In genomic region chr12:80118588-80118987, GRCm38 (mm10) we compare ENCODE assay signal across 25 mouse cellular contexts. TPM values are rescaled to one million over a fixed set of nuclear protein-coding genes. Genes with fewer than 3 reads are reported as not detected.
DNase-seq lines count a peak whose midpoint lies in the region; ATAC-seq and TF ChIP-seq lines count a peak whose summit lies in the region.
"Had no signal": no experiment of that assay in that cellular context is flagged by ENCODE, and none has a peak within 500 bp of the region (broad histone marks: within the 10 kb centered on the region; RNA-seq: fewer than 3 reads in every experiment).

No protein-coding gene starts in this region.

- DNase-seq in kidney, postnatal 4 days: no peak
- peak; percentile 14 for DNase-seq in lung, embryonic 14.5 days
- no peak for DNase-seq in lung, adult 18-20 months
- DNase-seq in 416B (ENCODE audit: low read depth): peak; percentile 11
- peak; percentile 26 for DNase-seq in CD4-positive helper T cell, adult 2 months (ENCODE audit: low read depth, low spot score)
- DNase-seq: adrenal gland, postnatal 10 days; cerebellum, adult 11-12 months; cerebellum, adult 9-11 months; embryo, embryonic 11 days; gastrocnemius, postnatal 36 days; heart, adult 2 months; heart, postnatal 4 days; kidney, adult 9 months; liver; thymus, postnatal 25 days had no signal

- no peak overlapping the region for H3K4me2 ChIP-seq in kidney, embryonic 15.5 days
- H3K4me2 ChIP-seq in lung, embryonic 14.5 days: no peak overlapping the region
- H3K4me2 ChIP-seq: embryonic facial prominence, embryonic 12.5 days; forebrain, embryonic 15.5 days; heart, embryonic 12.5 days; hindbrain, embryonic 13.5 days; lung, embryonic 15.5 days; midbrain, embryonic 13.5 days had no signal

- no peak overlapping the region for H3K4me3 ChIP-seq in kidney, embryonic 15.5 days (replicated peaks)
- no peak overlapping the region for H3K4me3 ChIP-seq in lung, embryonic 14.5 days (ENCODE audit: low read depth, low read length)
- H3K4me3 ChIP-seq: embryonic facial prominence, embryonic 12.5 days; forebrain, embryonic 10.5 days; forebrain, embryonic 15.5 days; heart, adult 2 months; heart, embryonic 12.5 days; hindbrain, embryonic 13.5 days; lung, embryonic 15.5 days; midbrain, embryonic 13.5 days had no signal

- peaks cover 2% of the 10 kb centered on the region; the same call in 1 of the 2 replicates for H3K9me3 ChIP-seq in kidney, embryonic 15.5 days (replicated peaks)
- H3K9me3 ChIP-seq in lung, embryonic 14.5 days (ENCODE audit: low read depth, low read length): no peaks in the 10 kb centered on the region
- H3K9me3 ChIP-seq: embryonic facial prominence, embryonic 12.5 days; forebrain, embryonic 10.5 days; forebrain, embryonic 15.5 days; hindbrain, embryonic 13.5 days; lung, embryonic 15.5 days; midbrain, embryonic 13.5 days had no signal

- H3K36me3 ChIP-seq in kidney, embryonic 15.5 days: peaks cover 19% of the 10 kb centered on the region
- H3K36me3 ChIP-seq in lung, embryonic 14.5 days (ENCODE audit: insufficient read depth): peaks cover 15% of the 10 kb centered on the region; the same call in 1 of the 2 replicates
- H3K36me3 ChIP-seq: forebrain, embryonic 15.5 days had no signal

- WGBS in kidney, embryonic 15.5 days: 40% methylated on average over 1 of the region's 1 CpGs
- 77% methylated on average over 1 of the region's 1 CpGs for WGBS in lung, embryonic 14.5 days

- no peaks in the 10 kb centered on the region for H3K27me3 ChIP-seq in kidney, embryonic 15.5 days
- no peaks in the 10 kb centered on the region for H3K27me3 ChIP-seq in lung, embryonic 14.5 days (ENCODE audit: insufficient read depth, low read length)
- H3K27me3 ChIP-seq: embryonic facial prominence, embryonic 12.5 days; forebrain, embryonic 15.5 days; heart, embryonic 12.5 days; lung, embryonic 15.5 days had no signal

- H3K4me1 ChIP-seq in kidney, embryonic 15.5 days: peaks cover 67% of the 10 kb centered on the region
- peaks cover 22% of the 10 kb centered on the region for H3K4me1 ChIP-seq in lung, embryonic 14.5 days (ENCODE audit: insufficient read depth)

- TF ChIP-seq CTCF in lung, embryonic 14.5 days (IDR thresholded peaks at IDR 0.05; ENCODE audit: low read depth): no peak

- no peak overlapping the region for H3K9ac ChIP-seq in kidney, embryonic 15.5 days
- H3K9ac ChIP-seq in lung, embryonic 14.5 days: no peak overlapping the region
- H3K9ac ChIP-seq: embryonic facial prominence, embryonic 12.5 days; forebrain, embryonic 15.5 days; heart, embryonic 12.5 days; hindbrain, embryonic 13.5 days; lung, embryonic 15.5 days; midbrain, embryonic 13.5 days had no signal

- H3K27ac ChIP-seq in kidney, embryonic 15.5 days: peak overlapping the region; percentile 99
- H3K27ac ChIP-seq in lung, embryonic 14.5 days (ENCODE audit: low read depth): peak overlapping the region; percentile 0; the same call in 1 of the 2 replicates
- H3K27ac ChIP-seq: embryonic facial prominence, embryonic 12.5 days; forebrain, embryonic 10.5 days; forebrain, embryonic 15.5 days; heart, adult 2 months; hindbrain, embryonic 13.5 days; lung, embryonic 15.5 days; macrophage; midbrain, embryonic 13.5 days had no signal

- ATAC-seq in kidney, embryonic 15.5 days (replicated peaks; ENCODE audit: low FRiP score): peak; percentile 37
- no peak for ATAC-seq in lung, embryonic 14.5 days (ENCODE audit: insufficient read depth)
- ATAC-seq in erythroblast, adult 5-6 weeks (replicated peaks; ENCODE audit: low FRiP score, poor library complexity, severe bottlenecking): no peak
- ATAC-seq: forebrain, embryonic 15.5 days; midbrain, embryonic 13.5 days had no signal

RNA-seq across cellular contexts. Expression of gene Zfp36l1, which starts 5.8 kb away (rescaled TPM):
- 136 and 154 TPM in 2 replicates for polyA plus RNA-seq in kidney, embryonic 15.5 days (2015; fragmentation: Nextera tagmentation; extraction: Ambion mirVana)
- 190 and 192 TPM in 2 replicates for polyA plus RNA-seq in lung, embryonic 14.5 days (2014; fragmentation: Nextera tagmentation; extraction: Ambion mirVana)
- 8.8 and 12.7 TPM in 2 replicates for total RNA-seq in erythroblast, adult 5-6 weeks (2015; ENCODE audit: low replicate concordance)
- total RNA-seq in erythroblast, adult 5-6 weeks (2017; ENCODE audit: low replicate concordance): 4.0 and 4.3 TPM in 2 replicates

Comparison
In these comparisons a context has a peak if more than half of its experiments do, and no peak if none do; other contexts are left out.
1. DNase-seq: peak in lung, embryonic 14.5 days (single experiment), 416B (single experiment) and CD4-positive helper T cell, adult 2 months (single experiment); none in kidney, postnatal 4 days (0 of 2) and lung, adult 18-20 months (0 of 2).